Mouse (Mus musculus) neural tube, embryonic 14.5 days (tissue): Measurements from ENCODE around the gene Kazald1. TPM values are rescaled to one million over a fixed set of nuclear protein-coding genes. Genes with fewer than 3 reads are reported as not detected.

ENCODE experiments used
- ATAC-seq: fragments of 200-750 bp; cut with Nextera tagmentation; 2 replicates; pipeline ENCODE4 v1.8.0; 2017; ENCODE audit warnings: low read depth, mild to moderate bottlenecking, moderate TSS enrichment, moderate library complexity
- H3K27ac ChIP-seq: fragments of 300-500 bp; sonication (generic); 2 replicates; pipeline ENCODE4 v1.5.1; 2014; ENCODE audit warnings: low read depth, mild to moderate bottlenecking, control low read depth, low read length, moderate library complexity, mixed read lengths
- H3K27me3 ChIP-seq: fragments of 300-500 bp; sonication (generic); 2 replicates; pipeline ENCODE4 v1.6.1; 2014; ENCODE audit warnings: low read length; ENCODE audit not compliant: control insufficient read depth, insufficient read depth
- H3K36me3 ChIP-seq: fragments of 300-500 bp; sonication (generic); 2 replicates; pipeline ENCODE4 v1.6.1; 2014; ENCODE audit warnings: low read length, mixed read lengths; ENCODE audit not compliant: control insufficient read depth, insufficient read depth
- H3K4me1 ChIP-seq: fragments of 300-500 bp; sonication (generic); 2 replicates; pipeline ENCODE4 v1.6.1; 2014; ENCODE audit warnings: low read length; ENCODE audit not compliant: control insufficient read depth, insufficient read depth
- H3K4me2 ChIP-seq: fragments of 300-500 bp; sonication (generic); 2 replicates; pipeline ENCODE4 v1.6.1; 2014; ENCODE audit warnings: mild to moderate bottlenecking, low read depth, low read length, control low read depth
- H3K4me3 ChIP-seq: fragments of 300-500 bp; sonication (generic); 2 replicates; pipeline ENCODE4 v1.5.1; 2014; ENCODE audit warnings: low read depth, low read length, control low read depth, mixed read lengths
- H3K9ac ChIP-seq: fragments of 300-500 bp; sonication (generic); replicated peaks from 2 replicates; pipeline ENCODE4 v1.6.1; 2014; ENCODE audit warnings: low read depth, mild to moderate bottlenecking, control low read depth, low read length, mixed read lengths
- H3K9me3 ChIP-seq: fragments of 300-500 bp; sonication (generic); 2 replicates; pipeline ENCODE4 v1.6.1; 2016; ENCODE audit warnings: low read length; ENCODE audit not compliant: control insufficient read depth
- WGBS: fragments of 180-500 bp; shearing (Covaris S2); extraction: QIAGEN DNeasy Blood & Tissue Kit; methylation state at CpG from one replicate; pipeline ENCODE4 v1.1.7; 2014; 5-methylcytosine and 5-hydroxymethylcytosine counted together
- polyA plus RNA-seq: library from polyadenylated mRNA; unstranded; fragments of >200 nt; fragmentation: Nextera tagmentation; extraction: Ambion mirVana; gene quantifications from 2 replicates; pipeline ENCODE4 v1.2.1, GENCODE M21; 2014

The Kazald1 gene
- polyA plus RNA-seq, 1 experiment from 2014 or later, result 1.2 TPM

DNA sequence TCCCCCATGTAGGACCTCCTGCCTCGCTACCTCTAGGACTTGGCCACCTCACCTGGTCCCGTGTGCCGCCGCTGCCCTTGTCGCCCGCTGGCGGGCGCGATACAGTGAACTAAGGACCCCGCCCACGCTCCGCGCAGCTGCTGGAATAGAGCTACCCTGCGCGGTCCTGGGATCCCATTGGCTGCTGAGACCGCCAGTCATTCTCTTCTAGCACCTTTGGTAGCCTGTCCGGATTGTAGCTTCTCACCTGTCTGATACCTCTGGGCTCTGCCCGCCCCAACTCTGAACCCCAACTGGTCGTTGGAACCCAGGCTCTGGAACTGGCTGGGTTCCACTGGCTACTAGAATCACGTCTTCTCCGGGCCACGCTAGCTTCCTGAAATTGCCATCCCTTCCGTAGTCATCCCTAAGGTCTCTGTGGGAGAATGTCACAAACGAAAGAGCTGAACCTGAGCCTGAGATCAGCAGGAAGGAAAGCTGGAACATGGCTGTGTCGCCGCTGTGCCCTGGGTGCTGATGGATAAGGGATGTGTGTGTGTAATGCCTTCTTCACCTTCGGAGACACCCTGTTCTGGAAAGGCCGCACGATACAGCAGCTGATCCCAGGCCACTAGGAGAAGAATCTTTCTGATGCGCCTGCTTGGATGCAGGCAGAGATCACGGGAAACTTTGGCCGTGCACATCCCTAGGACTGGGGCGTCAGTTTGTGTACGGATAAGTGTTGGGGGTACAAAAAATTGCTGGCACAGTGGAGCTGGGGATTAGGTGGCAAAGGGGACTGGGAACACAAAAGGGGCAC lies 28.3 kb upstream of the Kazald1 start:
- peak; percentile 55 for ATAC-seq
- peak overlapping the region; percentile 64 for H3K27ac ChIP-seq
- peak overlapping the region; percentile 30 for H3K4me3 ChIP-seq
- peak overlapping the region; percentile 25 for H3K9ac ChIP-seq
- H3K36me3 ChIP-seq, result peaks cover 3% of the 10 kb centered on the region; the same call in 1 of the 2 replicates
- H3K27me3 ChIP-seq, result no peaks in the 10 kb centered on the region
- 2% methylated on average over 34 of the region's 34 CpGs for WGBS
- H3K4me2 ChIP-seq, result peak overlapping the region; percentile 60
- H3K4me1 ChIP-seq, result peaks cover 20% of the 10 kb centered on the region
- no peaks in the 10 kb centered on the region for H3K9me3 ChIP-seq

DNA sequence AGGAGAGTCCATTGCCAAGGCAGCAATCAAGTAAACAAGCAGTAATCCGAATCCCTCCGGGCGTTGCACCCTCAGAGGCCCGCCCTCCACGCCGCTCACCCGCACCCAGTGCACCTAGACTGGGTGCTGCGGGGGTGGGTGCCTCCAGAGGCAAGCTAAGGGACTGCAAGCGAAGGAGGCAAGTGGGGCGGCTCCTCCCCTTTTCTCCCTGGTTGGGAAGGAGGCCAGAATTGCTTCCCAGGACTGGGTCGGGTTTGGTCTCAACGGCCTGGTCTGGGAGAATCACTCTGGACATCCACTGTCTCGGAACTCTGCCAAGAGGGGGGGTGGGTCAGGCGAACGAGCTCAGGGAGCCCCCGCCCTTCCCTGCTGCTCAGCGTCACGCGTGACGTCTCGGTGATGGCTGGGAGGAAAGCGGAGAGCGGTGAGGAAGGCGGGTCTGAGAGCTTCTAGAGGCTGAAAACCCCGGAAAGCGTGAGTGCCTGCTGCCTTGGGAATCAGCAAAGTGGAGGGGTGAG lies 27.6 kb upstream of the Kazald1 start, which contains the start of gene Sfxn3:
Gene Sfxn3, plus strand, starts transcription at position 87 of the 518 bp plus-strand sequence.
- H3K9ac ChIP-seq, result peak within 1 kb of the TSS; percentile 25
- peaks cover 20% of the 10 kb centered on the region for H3K4me1 ChIP-seq
- H3K4me2 ChIP-seq, result peak within 1 kb of the TSS; percentile 60
- no peaks in the 10 kb centered on the region for H3K9me3 ChIP-seq
- peak; percentile 85 for ATAC-seq
- H3K27me3 ChIP-seq, result no peaks in the 10 kb centered on the region
- under 1% methylated on average over 26 of the region's 26 CpGs for WGBS
- peak within 1 kb of the TSS; percentile 30 for H3K4me3 ChIP-seq
- peak within 1 kb of the TSS; percentile 64 for H3K27ac ChIP-seq
- H3K36me3 ChIP-seq, result peaks cover 10% of the 10 kb centered on the region

DNA sequence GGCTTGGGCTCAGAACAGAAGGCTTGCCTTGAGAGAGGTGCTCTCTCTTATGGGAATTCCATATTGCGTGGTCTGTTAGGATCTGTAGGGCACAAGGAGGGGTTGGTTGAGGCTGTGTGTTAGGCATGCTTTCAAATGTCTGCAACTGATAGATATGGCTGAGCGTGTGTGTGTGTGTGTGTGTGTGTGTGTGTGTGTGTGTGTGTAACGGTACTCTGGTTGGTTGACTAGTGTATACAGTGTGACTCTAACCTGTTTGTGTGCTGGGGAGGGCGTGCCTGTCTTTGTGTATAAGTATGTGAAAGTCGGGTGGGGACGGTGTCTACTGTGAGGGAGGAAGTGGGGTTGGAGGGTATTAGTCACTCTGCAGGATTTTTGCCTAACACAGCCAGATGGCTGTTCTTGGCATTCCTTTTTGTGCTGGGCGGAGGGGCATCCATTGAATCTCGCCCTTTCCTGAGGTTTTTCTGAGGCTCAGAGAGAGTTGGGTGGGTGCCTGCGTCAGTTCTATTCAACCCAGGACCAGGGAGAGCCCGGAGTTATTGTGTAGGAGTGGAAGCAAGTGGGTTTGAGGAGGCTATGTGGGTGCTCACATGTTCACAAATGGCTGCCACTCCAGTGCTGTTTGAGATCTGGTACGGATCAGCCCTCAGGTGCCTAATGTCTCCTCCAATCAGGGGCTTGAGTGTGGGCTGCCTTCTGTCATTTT lies 27.0 kb upstream of the Kazald1 start:
- Histone ChIP-seq H3K27ac (peak overlapping the region; percentile 64), H3K27me3 (no peaks in the 10 kb centered on the region), H3K36me3 (peaks cover 15% of the 10 kb centered on the region), H3K4me3 (peak overlapping the region; percentile 30), H3K9ac (peak overlapping the region; percentile 25), H3K4me2 (peak overlapping the region; percentile 60), H3K9me3 (no peaks in the 10 kb centered on the region), H3K4me1 (peaks cover 20% of the 10 kb centered on the region)
- ATAC-seq, result peak; percentile 66
- WGBS, result 38% methylated on average over 11 of the region's 11 CpGs

DNA sequence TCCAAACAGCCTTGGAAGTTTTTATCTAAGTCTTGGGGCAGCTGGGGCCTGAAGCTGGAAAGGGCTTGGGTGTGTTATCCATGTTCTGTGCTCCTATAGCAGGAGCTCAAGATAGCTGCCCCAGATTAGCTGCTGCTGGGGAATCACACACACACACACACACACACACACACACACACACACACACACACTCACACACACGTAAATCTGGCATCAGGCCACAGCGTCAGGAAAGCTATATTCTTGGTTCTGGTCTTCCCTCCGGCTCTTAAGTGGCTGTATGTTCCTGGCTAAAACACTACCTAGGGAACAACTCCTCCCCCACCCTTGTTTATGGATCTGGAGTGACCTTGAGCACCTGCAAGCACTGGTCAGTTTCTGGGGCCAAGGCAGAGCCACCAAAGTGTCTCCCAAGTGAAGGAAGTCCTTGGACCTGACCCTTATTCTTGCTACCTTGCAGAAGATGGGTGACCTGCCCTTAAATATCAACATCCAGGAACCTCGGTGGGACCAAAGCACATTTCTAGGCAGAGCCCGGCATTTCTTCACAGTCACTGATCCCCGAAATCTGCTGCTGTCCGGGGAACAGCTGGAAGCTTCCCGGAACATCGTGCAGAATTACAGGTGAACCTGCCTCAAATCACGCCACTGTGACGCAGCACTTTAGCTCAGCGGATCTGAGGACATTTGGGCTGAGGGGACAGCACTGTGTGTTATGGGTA lies 26.2 kb upstream of the Kazald1 start:
- Histone ChIP-seq H3K27me3 (no peaks in the 10 kb centered on the region), H3K4me3 (peak overlapping the region; percentile 30), H3K4me1 (peaks cover 20% of the 10 kb centered on the region), H3K9me3 (no peaks in the 10 kb centered on the region), H3K27ac (peak overlapping the region; percentile 64), H3K9ac (peak overlapping the region; percentile 41; the same call in 1 of the 2 replicates), H3K36me3 (peaks cover 20% of the 10 kb centered on the region), H3K4me2 (peak overlapping the region; percentile 60)
- ATAC-seq, result no peak
- 78% methylated on average over 12 of the region's 12 CpGs for WGBS

DNA sequence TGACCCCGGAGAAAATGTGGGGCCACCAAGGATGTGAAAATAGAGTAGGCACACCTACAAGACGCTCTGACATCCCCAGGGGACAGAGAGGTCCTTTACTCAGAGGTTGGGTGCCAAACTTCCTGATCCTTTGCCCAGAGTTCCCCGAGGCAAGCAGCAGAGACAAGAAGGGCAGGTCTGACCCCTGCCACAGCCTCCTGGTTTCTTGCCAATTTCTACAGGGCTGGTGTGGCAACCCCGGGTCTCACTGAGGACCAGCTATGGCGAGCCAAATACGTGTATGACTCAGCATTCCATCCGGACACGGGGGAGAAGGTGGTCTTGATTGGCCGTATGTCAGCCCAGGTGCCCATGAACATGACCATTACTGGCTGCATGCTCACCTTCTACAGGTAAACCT lies 25.5 kb upstream of the Kazald1 start:
- H3K36me3 ChIP-seq, result peaks cover 23% of the 10 kb centered on the region
- H3K27ac ChIP-seq, result no peak overlapping the region
- ATAC-seq, result no peak
- no peak overlapping the region for H3K4me3 ChIP-seq
- H3K4me1 ChIP-seq, result peaks cover 20% of the 10 kb centered on the region
- no peaks in the 10 kb centered on the region for H3K9me3 ChIP-seq
- H3K27me3 ChIP-seq, result no peaks in the 10 kb centered on the region
- WGBS, result 79% methylated on average over 9 of the region's 9 CpGs
- peak overlapping the region; percentile 60; the same call in 1 of the 2 replicates for H3K4me2 ChIP-seq
- no peak overlapping the region for H3K9ac ChIP-seq

DNA sequence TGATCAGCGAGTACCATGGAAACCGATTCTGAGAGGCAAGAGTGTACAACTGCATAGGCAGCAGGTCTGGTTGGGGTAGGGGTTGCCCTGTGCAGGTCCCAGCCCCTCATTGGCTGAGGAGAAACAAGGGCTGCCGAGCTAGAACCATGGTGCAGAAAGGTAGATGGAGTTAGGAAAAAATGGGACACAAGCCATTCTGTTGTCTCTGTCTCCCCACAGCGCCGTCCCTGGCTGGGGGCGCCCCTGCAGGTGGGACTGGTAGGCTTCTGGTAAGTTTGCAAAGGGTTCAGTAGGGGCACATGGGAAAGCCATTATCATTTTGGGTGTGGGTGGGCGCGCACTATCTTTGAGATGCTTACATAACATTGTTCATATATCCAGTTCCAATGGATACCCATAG lies 21.6 kb upstream of the Kazald1 start:
- H3K27me3 ChIP-seq, result no peaks in the 10 kb centered on the region
- no peak overlapping the region for H3K27ac ChIP-seq
- H3K4me2 ChIP-seq, result no peak overlapping the region
- H3K9me3 ChIP-seq, result no peaks in the 10 kb centered on the region
- no peak for ATAC-seq
- 91% methylated on average over 8 of the region's 8 CpGs for WGBS
- no peak overlapping the region for H3K9ac ChIP-seq
- peaks cover 23% of the 10 kb centered on the region; the same call in 1 of the 2 replicates for H3K4me1 ChIP-seq
- no peak overlapping the region for H3K4me3 ChIP-seq
- H3K36me3 ChIP-seq, result peaks cover 29% of the 10 kb centered on the region

DNA sequence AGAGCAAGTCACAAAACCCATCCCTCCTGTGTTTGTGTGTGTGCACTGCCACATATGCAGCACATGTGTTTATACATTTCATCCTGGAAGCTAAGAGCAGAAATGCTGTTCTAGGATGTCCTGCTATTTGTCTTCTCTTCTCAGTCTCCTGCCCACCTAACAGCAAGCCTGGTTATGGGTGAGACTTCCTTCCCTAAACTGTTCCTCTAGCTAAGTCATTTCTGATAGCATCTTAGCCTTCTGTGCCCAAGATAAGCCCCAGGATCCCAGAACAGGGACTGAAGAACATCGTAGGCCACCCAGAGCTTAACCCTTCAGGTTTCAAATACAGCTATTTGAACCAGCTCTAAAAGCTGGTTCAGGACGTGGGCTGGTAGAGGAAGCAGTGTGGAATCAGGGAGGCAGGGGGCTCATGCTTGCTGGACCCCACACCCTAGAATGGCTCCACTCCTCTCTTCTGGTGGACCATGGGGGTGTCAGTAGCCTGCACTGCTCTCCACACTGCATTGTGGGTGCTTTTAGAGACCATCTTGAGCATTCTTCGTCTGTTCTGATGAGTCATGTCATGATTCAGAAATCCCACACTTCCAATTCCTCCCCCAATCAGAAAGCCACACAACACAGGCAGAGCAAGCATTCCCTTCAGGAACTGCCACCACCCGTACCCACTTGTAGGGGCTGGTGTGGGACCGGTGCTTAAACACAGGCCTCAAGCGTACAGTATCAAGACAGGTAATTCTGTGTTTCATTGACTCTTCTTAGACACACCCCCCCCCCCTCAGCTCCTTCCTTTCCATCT lies 19.9 kb upstream of the Kazald1 start:
- 0 out of 2 replicates have a peak overlapping the region, but pooled peaks have one; percentile 13 for H3K9ac ChIP-seq
- WGBS, result 88% methylated on average over 6 of the region's 6 CpGs
- H3K4me1 ChIP-seq, result peaks cover 19% of the 10 kb centered on the region; the same call in 1 of the 2 replicates
- H3K4me2 ChIP-seq, result no peak overlapping the region
- H3K36me3 ChIP-seq, result peaks cover 29% of the 10 kb centered on the region
- H3K27ac ChIP-seq, result no peak overlapping the region
- ATAC-seq, result no peak
- H3K9me3 ChIP-seq, result no peaks in the 10 kb centered on the region
- H3K27me3 ChIP-seq, result no peaks in the 10 kb centered on the region
- no peak overlapping the region for H3K4me3 ChIP-seq

DNA sequence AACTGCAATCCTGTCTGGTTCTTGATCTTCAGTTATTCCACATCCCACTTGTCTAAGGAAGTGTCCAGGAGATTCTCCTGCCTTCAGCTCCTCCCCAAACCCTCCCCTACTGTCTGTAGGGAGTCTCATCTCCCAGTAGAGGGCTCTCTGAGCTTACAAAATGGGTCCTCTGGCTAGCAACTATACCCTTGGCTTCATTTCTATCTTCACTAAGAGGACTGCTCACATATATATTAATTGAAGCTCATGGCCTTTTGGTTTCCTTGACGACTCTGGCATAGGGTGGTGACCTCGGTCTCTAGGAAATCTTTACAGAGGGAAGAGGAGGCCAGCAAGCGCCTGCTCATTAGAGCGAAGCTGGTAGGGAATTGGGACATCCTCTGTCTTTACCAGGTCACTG lies 18.7 kb upstream of the Kazald1 start:
- Histone ChIP-seq H3K4me1 (peaks cover 19% of the 10 kb centered on the region; the same call in 1 of the 2 replicates), H3K9me3 (no peaks in the 10 kb centered on the region), H3K27me3 (no peaks in the 10 kb centered on the region), H3K4me3 (no peak overlapping the region), H3K9ac (no peak overlapping the region), H3K4me2 (no peak overlapping the region), H3K27ac (0 out of 2 replicates have a peak overlapping the region, but pooled peaks have one; percentile 2), H3K36me3 (peaks cover 26% of the 10 kb centered on the region)
- no peak for ATAC-seq
- 57% methylated on average over 4 of the region's 4 CpGs for WGBS
